8 mouse cellular contexts compared by ENCODE assay signal in the genomic region with DNA sequence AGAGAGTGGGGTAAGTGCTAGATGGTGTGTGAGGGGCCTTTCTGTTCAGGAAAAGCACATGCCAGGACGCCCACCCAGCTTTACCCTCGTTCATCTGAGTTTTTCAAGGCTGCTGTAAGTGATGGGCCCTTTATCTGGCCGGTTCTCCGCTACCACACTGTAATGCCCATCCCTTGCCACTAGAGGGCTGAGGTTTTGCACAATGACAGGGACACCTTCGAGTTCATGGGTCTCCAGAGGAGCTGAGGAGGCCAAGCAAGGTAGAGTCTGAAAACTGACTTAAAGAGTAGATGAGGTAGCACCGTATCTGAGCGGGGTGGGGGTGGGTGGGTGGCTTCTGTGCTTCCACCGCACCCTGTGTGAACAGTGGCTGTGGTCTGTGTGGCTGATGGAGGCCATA. TPM values are rescaled to one million over a fixed set of nuclear protein-coding genes. Genes with fewer than 3 reads are reported as not detected.
A peak's percentile ranks its signal among the peaks of the same experiment; 100 is the strongest.
DNase-seq lines count a peak whose midpoint lies in the region; ATAC-seq and TF ChIP-seq lines count a peak whose summit lies in the region.

No protein-coding gene starts in this region.

- H3K4me2 ChIP-seq in hindbrain, embryonic 14.5 days (replicated peaks), result no peak overlapping the region
- H3K4me2 ChIP-seq in liver, postnatal 0 days (ENCODE audit: low read depth, low read length), result no peak overlapping the region
- H3K4me2 ChIP-seq in neural tube, embryonic 14.5 days (ENCODE audit: low read depth, low read length), result no peak overlapping the region

- H3K27ac ChIP-seq in hindbrain, embryonic 14.5 days, result no peak overlapping the region
- no peak overlapping the region for H3K27ac ChIP-seq in liver, postnatal 0 days (ENCODE audit: low read depth)
- no peak overlapping the region for H3K27ac ChIP-seq in neural tube, embryonic 14.5 days (ENCODE audit: low read depth, low read length)

- H3K4me3 ChIP-seq in hindbrain, embryonic 14.5 days (replicated peaks; ENCODE audit: low read length), result no peak overlapping the region
- H3K4me3 ChIP-seq in liver, postnatal 0 days (ENCODE audit: low read depth, low read length), result no peak overlapping the region
- H3K4me3 ChIP-seq in neural tube, embryonic 14.5 days (ENCODE audit: low read depth, low read length), result no peak overlapping the region

- TF ChIP-seq CTCF in liver, postnatal 0 days (IDR thresholded peaks at IDR 0.05; ENCODE audit: low read depth), result peak; percentile 90

- TF ChIP-seq EP300 in liver, postnatal 0 days (IDR thresholded peaks at IDR 0.05; ENCODE audit: low read depth), result no peak

- ATAC-seq in hindbrain, embryonic 14.5 days (ENCODE audit: low FRiP score), result peak; percentile 48; the same call in 1 of the 2 replicates
- peak; percentile 44; the same call in 1 of the 2 replicates for ATAC-seq in liver, postnatal 0 days
- ATAC-seq in neural tube, embryonic 14.5 days (ENCODE audit: low read depth), result peak; percentile 61; the same call in 1 of the 2 replicates

- H3K9ac ChIP-seq in hindbrain, embryonic 14.5 days, result no peak overlapping the region
- no peak overlapping the region for H3K9ac ChIP-seq in liver, postnatal 0 days (replicated peaks)
- no peak overlapping the region for H3K9ac ChIP-seq in neural tube, embryonic 14.5 days (replicated peaks; ENCODE audit: low read depth, low read length)

- no peaks in the 10 kb centered on the region for H3K27me3 ChIP-seq in hindbrain, embryonic 14.5 days (ENCODE audit: control insufficient read depth, insufficient read depth, low read length)
- no peaks in the 10 kb centered on the region for H3K27me3 ChIP-seq in liver, postnatal 0 days (ENCODE audit: insufficient read depth, low read length)
- H3K27me3 ChIP-seq in neural tube, embryonic 14.5 days (ENCODE audit: control insufficient read depth, insufficient read depth, low read length), result no peaks in the 10 kb centered on the region

- DNase-seq in ovary, adult 18-20 months (ENCODE audit: low spot score), result peak; percentile 8
- DNase-seq in ovary, postnatal 10 days (ENCODE audit: low spot score), result no peak
- peak; percentile 61 for DNase-seq in adrenal gland, adult 2 months
- peak; percentile 51 for DNase-seq in embryo, embryonic 11.5 days (ENCODE audit: low read depth, low spot score)
- DNase-seq in hindbrain, embryonic 14.5 days (ENCODE audit: low spot score), result peak; percentile 65
- peak; percentile 68 for DNase-seq in liver, postnatal 0 days
- no peak for DNase-seq in MN1 (ENCODE audit: low spot score)

- no peaks in the 10 kb centered on the region for H3K4me1 ChIP-seq in hindbrain, embryonic 14.5 days (replicated peaks; ENCODE audit: control insufficient read depth, insufficient read depth, low read length)
- no peaks in the 10 kb centered on the region for H3K4me1 ChIP-seq in liver, postnatal 0 days (ENCODE audit: insufficient read depth)
- H3K4me1 ChIP-seq in neural tube, embryonic 14.5 days (ENCODE audit: control insufficient read depth, insufficient read depth, low read length), result 0 out of 2 replicates have a peak, but pooled peaks cover 3% of the 10 kb centered on the region

- H3K9me3 ChIP-seq in hindbrain, embryonic 14.5 days (ENCODE audit: control insufficient read depth, low read length), result no peaks in the 10 kb centered on the region
- H3K9me3 ChIP-seq in liver, postnatal 0 days (ENCODE audit: low read length), result no peaks in the 10 kb centered on the region
- H3K9me3 ChIP-seq in neural tube, embryonic 14.5 days (ENCODE audit: control insufficient read depth, low read length), result no peaks in the 10 kb centered on the region

- 20% methylated on average over 8 of the region's 8 CpGs for WGBS in hindbrain, embryonic 14.5 days
- 27% methylated on average over 8 of the region's 8 CpGs for WGBS in liver, postnatal 0 days (ENCODE audit: insufficient replicate concordance)
- WGBS in neural tube, embryonic 14.5 days, result 21% methylated on average over 8 of the region's 8 CpGs

- no peaks in the 10 kb centered on the region for H3K36me3 ChIP-seq in hindbrain, embryonic 14.5 days (replicated peaks; ENCODE audit: control insufficient read depth, insufficient read depth)
- no peaks in the 10 kb centered on the region for H3K36me3 ChIP-seq in liver, postnatal 0 days (replicated peaks; ENCODE audit: insufficient read depth, low read length)
- H3K36me3 ChIP-seq in neural tube, embryonic 14.5 days (ENCODE audit: control insufficient read depth, insufficient read depth, low read length), result no peaks in the 10 kb centered on the region

RNA-seq across cellular contexts. Expression of gene Cnih3, which starts 27.2 kb away (rescaled TPM):
- not detected for total RNA-seq in adrenal gland, adult 2 months (2021)
- polyA plus RNA-seq in adrenal gland, adult 2 months (2012; rRNA removed), result 0.03 TPM in 1 of 2 replicates, not detected in the other
- polyA plus RNA-seq in hindbrain, embryonic 14.5 days (2014; fragmentation: Nextera tagmentation; extraction: Ambion mirVana), result 12.7 and 14.3 TPM in 2 replicates
- polyA plus RNA-seq in liver, postnatal 0 days (2015; fragmentation: Nextera tagmentation; extraction: Ambion mirVana), result not detected in 2 replicates
- 15.0 and 25.7 TPM in 2 replicates for polyA plus RNA-seq in neural tube, embryonic 14.5 days (2014; fragmentation: Nextera tagmentation; extraction: Ambion mirVana)

Comparison
In these comparisons a context has a peak if more than half of its experiments do, and no peak if none do; other contexts are left out.
1. DNase-seq: peak in ovary, adult 18-20 months (single experiment), adrenal gland, adult 2 months (single experiment), embryo, embryonic 11.5 days (single experiment), hindbrain, embryonic 14.5 days (single experiment) and liver, postnatal 0 days (single experiment); none in ovary, postnatal 10 days (single experiment) and MN1 (single experiment).
2. RNA of gene Cnih3, which starts 27.2 kb away (polyA plus RNA-seq): 15.0 to 25.7 TPM in neural tube, embryonic 14.5 days and 12.7 to 14.3 TPM in hindbrain, embryonic 14.5 days; not detected in liver, postnatal 0 days and 0.03 TPM in adrenal gland, adult 2 months; every median in the first group is over 10 times any median in the second.
3. Peak in every context shown above with its lines, with median percentiles within 50 percentile points of each other: ATAC-seq.